Mouse (Mus musculus) olfactory bulb, adult 2 months (tissue): ENCODE measurements around the gene Glud1.

Experiments used
- CTCF ChIP-seq: fragments of 200-500 bp; IDR thresholded peaks from 2 replicates; pipeline ENCODE4 v1.5.1; 2012; ENCODE audit warnings: low read depth, mild to moderate bottlenecking, low read length, moderate library complexity; ENCODE audit not compliant: insufficient read depth
- POLR2A ChIP-seq: fragments of 200-500 bp; IDR thresholded peaks from 2 replicates; pipeline ENCODE4 v1.6.1; 2012; ENCODE audit warnings: mild to moderate bottlenecking, low read depth, low read length, moderate library complexity; ENCODE audit not compliant: insufficient read depth

DNA sequence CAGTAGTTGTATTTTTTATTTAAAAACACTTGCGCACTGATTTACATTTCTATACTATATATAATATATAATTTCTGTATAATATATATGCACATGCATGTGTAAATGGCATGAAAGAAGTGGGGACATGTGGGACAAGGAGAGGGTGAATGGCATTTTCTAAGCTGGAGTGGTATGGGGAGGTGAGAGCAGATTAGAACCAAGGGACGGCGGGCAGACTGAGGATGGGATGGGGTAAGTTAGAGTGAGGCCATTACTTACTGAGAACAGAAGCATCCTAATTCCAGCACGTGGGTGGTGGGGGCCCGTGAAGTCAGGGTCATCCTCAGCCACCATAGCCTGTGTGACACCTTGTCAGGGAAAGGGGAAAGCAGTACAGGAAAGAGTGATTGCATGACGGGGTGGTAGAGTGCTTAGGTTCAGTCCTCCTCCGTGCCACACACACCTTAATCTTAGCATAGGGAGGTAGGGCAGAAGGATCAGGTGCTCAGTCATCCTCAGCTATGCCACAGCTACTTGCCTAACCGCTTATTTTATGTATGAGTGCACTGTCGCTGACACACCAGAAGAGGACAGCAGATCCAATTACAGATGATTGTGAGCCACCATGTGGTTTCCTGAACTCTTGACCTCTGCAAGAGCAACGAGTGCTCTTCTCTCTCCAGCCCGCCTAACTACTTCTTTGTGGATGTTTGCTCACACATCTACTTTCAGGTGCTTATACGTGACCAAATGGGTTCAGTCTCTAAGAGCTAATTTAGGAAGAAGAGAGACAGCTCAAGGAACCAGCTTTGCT lies 35.4 kb downstream of the Glud1 start:
- no peak for TF ChIP-seq CTCF
- TF ChIP-seq POLR2A: no peak
